Comparison of ENCODE assay signal across 9 mouse cellular contexts in genomic region chr8:106165460-106165859, GRCm38 (mm10). TPM values are rescaled to one million over a fixed set of nuclear protein-coding genes. Genes with fewer than 3 reads are reported as not detected.
DNase-seq lines count a peak whose midpoint lies in the region; ATAC-seq lines count a peak whose summit lies in the region.
"Had no signal": no experiment of that assay in that cellular context is flagged by ENCODE, and none has a peak within 500 bp of the region (broad histone marks: within the 10 kb centered on the region; RNA-seq: fewer than 3 reads in every experiment).

No protein-coding gene starts in this region.

- no peaks in the 10 kb centered on the region for H3K36me3 ChIP-seq in hindbrain, embryonic 11.5 days (ENCODE audit: control insufficient read depth, insufficient read depth, low read length)
- peaks cover 40% of the 10 kb centered on the region for H3K36me3 ChIP-seq in hindbrain, embryonic 12.5 days

- WGBS in hindbrain, embryonic 11.5 days = 52% methylated on average over 4 of the region's 4 CpGs
- WGBS in hindbrain, embryonic 12.5 days = 50% methylated on average over 4 of the region's 4 CpGs

- no peak overlapping the region for H3K4me2 ChIP-seq in hindbrain, embryonic 11.5 days (replicated peaks; ENCODE audit: low read depth, low read length)
- H3K4me2 ChIP-seq in hindbrain, embryonic 12.5 days (replicated peaks) = no peak overlapping the region
- H3K4me2 ChIP-seq: embryonic facial prominence, embryonic 13.5 days had no signal

- no peak overlapping the region for H3K4me3 ChIP-seq in hindbrain, embryonic 11.5 days (ENCODE audit: low read depth, low read length)
- no peak overlapping the region for H3K4me3 ChIP-seq in hindbrain, embryonic 12.5 days
- H3K4me3 ChIP-seq: embryonic facial prominence, embryonic 13.5 days had no signal

- intact Hi-C loops in left cerebral cortex, postnatal 4 days (cut with DNase I) = no loop called here

- H3K9me3 ChIP-seq in hindbrain, embryonic 11.5 days (ENCODE audit: control insufficient read depth, low read length) = no peaks in the 10 kb centered on the region
- H3K9me3 ChIP-seq in hindbrain, embryonic 12.5 days (replicated peaks) = no peaks in the 10 kb centered on the region
- H3K9me3 ChIP-seq: embryonic facial prominence, embryonic 13.5 days had no signal

- H3K4me1 ChIP-seq in hindbrain, embryonic 11.5 days (replicated peaks; ENCODE audit: control insufficient read depth, insufficient read depth, low read length) = peaks cover 3% of the 10 kb centered on the region; the same call in 1 of the 2 replicates
- H3K4me1 ChIP-seq in hindbrain, embryonic 12.5 days = peaks cover 14% of the 10 kb centered on the region

- H3K9ac ChIP-seq in hindbrain, embryonic 11.5 days (ENCODE audit: low read depth, low read length) = no peak overlapping the region
- H3K9ac ChIP-seq in hindbrain, embryonic 12.5 days = no peak overlapping the region
- H3K9ac ChIP-seq: embryonic facial prominence, embryonic 13.5 days had no signal

- H3K27me3 ChIP-seq in hindbrain, embryonic 11.5 days (ENCODE audit: control insufficient read depth, insufficient read depth, low read length) = no peaks in the 10 kb centered on the region
- no peaks in the 10 kb centered on the region for H3K27me3 ChIP-seq in hindbrain, embryonic 12.5 days
- H3K27me3 ChIP-seq: embryonic facial prominence, embryonic 13.5 days had no signal

- DNase-seq in hindbrain, embryonic 11.5 days (ENCODE audit: low spot score) = peak; percentile 81
- DNase-seq in ZHBTc4 (ENCODE audit: low read depth, low spot score) = peak; percentile 76
- DNase-seq in embryo, embryonic 10 days (ENCODE audit: low spot score) = peak; percentile 75
- DNase-seq in heart, postnatal 4 days = peak; percentile 78
- peak; percentile 74 for DNase-seq in left cerebral cortex, postnatal 4 days
- DNase-seq in ovary, adult 18-20 months (ENCODE audit: low spot score) = peak; percentile 32
- DNase-seq in thymus, postnatal 10 days (ENCODE audit: low spot score in 2 of 2) = peak; percentile 32 to 79

- no peak for ATAC-seq in hindbrain, embryonic 11.5 days (ENCODE audit: low FRiP score)
- ATAC-seq in hindbrain, embryonic 12.5 days (ENCODE audit: low FRiP score) = no peak

- H3K27ac ChIP-seq in hindbrain, embryonic 11.5 days (ENCODE audit: low read depth, low read length) = no peak overlapping the region
- no peak overlapping the region for H3K27ac ChIP-seq in hindbrain, embryonic 12.5 days
- H3K27ac ChIP-seq: embryonic facial prominence, embryonic 13.5 days had no signal

RNA-seq across cellular contexts. Expression of gene Slc7a6, which starts 3.2 kb away (rescaled TPM):
- polyA plus RNA-seq in hindbrain, embryonic 11.5 days (2014; fragmentation: Nextera tagmentation; extraction: Ambion mirVana) = 84.4 and 88.9 TPM in 2 replicates
- 55.8 and 60.8 TPM in 2 replicates for polyA plus RNA-seq in hindbrain, embryonic 12.5 days (2016; fragmentation: Nextera tagmentation; extraction: Ambion mirVana)
- 10 to 100 TPM; 17.1 to 18.9 TPM for total RNA-seq in heart, postnatal 4 days (2021)
- 10 to 100 TPM; 34.6 to 35.0 TPM for total RNA-seq in left cerebral cortex, postnatal 4 days (2021)

RNA-seq across cellular contexts. Expression of gene Pla2g15, which starts 15.3 kb away (rescaled TPM):
- 4.4 and 5.2 TPM in 2 replicates for polyA plus RNA-seq in hindbrain, embryonic 11.5 days (2014; fragmentation: Nextera tagmentation; extraction: Ambion mirVana)
- 18.2 and 20.1 TPM in 2 replicates for polyA plus RNA-seq in hindbrain, embryonic 12.5 days (2016; fragmentation: Nextera tagmentation; extraction: Ambion mirVana)
- 1 to 10 TPM; 4.2 to 4.9 TPM for total RNA-seq in heart, postnatal 4 days (2021)
- 10 to 100 TPM; 20.7 to 21.8 TPM for total RNA-seq in left cerebral cortex, postnatal 4 days (2021)

RNA-seq across cellular contexts. Expression of gene Esrp2, which starts 28.7 kb away (rescaled TPM):
- 1.5 and 2.1 TPM in 2 replicates for polyA plus RNA-seq in hindbrain, embryonic 11.5 days (2014; fragmentation: Nextera tagmentation; extraction: Ambion mirVana)
- polyA plus RNA-seq in hindbrain, embryonic 12.5 days (2016; fragmentation: Nextera tagmentation; extraction: Ambion mirVana) = 2.6 and 2.9 TPM in 2 replicates
- under 1 TPM; 0.54 to 0.91 TPM for total RNA-seq in heart, postnatal 4 days (2021)
- not detected for total RNA-seq in left cerebral cortex, postnatal 4 days (2021)

RNA-seq across cellular contexts. Expression of gene Slc7a6os, which starts 45.3 kb away (rescaled TPM):
- polyA plus RNA-seq in hindbrain, embryonic 11.5 days (2014; fragmentation: Nextera tagmentation; extraction: Ambion mirVana) = 46.1 and 46.2 TPM in 2 replicates
- polyA plus RNA-seq in hindbrain, embryonic 12.5 days (2016; fragmentation: Nextera tagmentation; extraction: Ambion mirVana) = 37.2 and 38.5 TPM in 2 replicates
- total RNA-seq in heart, postnatal 4 days (2021) = 10 to 100 TPM; 17.0 to 17.1 TPM
- 10 to 100 TPM; 34.7 to 37.0 TPM for total RNA-seq in left cerebral cortex, postnatal 4 days (2021)

RNA-seq across cellular contexts. Expression of gene Prmt7, which starts 45.3 kb away (rescaled TPM):
- 55.1 and 57.6 TPM in 2 replicates for polyA plus RNA-seq in hindbrain, embryonic 11.5 days (2014; fragmentation: Nextera tagmentation; extraction: Ambion mirVana)
- polyA plus RNA-seq in hindbrain, embryonic 12.5 days (2016; fragmentation: Nextera tagmentation; extraction: Ambion mirVana) = 50.9 and 53.0 TPM in 2 replicates
- 10 to 100 TPM; 24.1 to 25.5 TPM for total RNA-seq in heart, postnatal 4 days (2021)
- 10 to 100 TPM; 45.7 to 49.5 TPM for total RNA-seq in left cerebral cortex, postnatal 4 days (2021)
